Mouse (Mus musculus): Measurements from ENCODE around the gene Trim8.

DNA sequence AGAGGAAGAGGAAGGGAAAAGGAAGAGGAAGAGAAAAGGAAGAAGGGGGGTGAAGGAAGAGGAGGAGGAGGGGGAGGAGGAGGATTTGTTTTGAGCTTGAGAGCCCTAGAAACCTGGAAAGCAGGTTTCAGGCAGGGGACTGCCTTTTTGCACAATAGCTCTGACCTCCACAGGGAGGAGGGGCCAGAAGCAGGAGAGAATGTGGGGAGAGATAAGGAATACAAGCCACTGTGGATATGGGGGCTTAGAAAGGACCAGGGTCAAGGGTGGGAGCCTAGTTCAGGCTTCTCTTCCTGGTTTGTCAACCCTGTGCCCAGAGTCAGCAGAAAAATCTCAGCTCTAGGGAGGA is 21.6 kb downstream of the Trim8 start:
- TF ChIP-seq CTCF (IDR thresholded peaks at IDR 0.05; ENCODE audit: low read depth) (no peak), EP300 (IDR thresholded peaks at IDR 0.05; ENCODE audit: low read depth) (no peak)

Data from liver, embryonic 14.5 days (tissue).